Mouse (Mus musculus): ENCODE measurements around the gene Sorcs1. TPM values are rescaled to one million over a fixed set of nuclear protein-coding genes. Genes with fewer than 3 reads are reported as not detected.

Gene Sorcs1
- total RNA-seq, 4 experiments from 2014 or later, result 34.1 to 40.8 (median 37.9) TPM

Small RNA genes lying within 50 kb of the gene (microRNA-seq; reads per million reads assigned to microRNA genes)
- gene Gm27749, result 0 reads per million in 2 experiments
